Mouse (Mus musculus) forelimb bud, embryonic 11.5 days (tissue): ENCODE results near the gene Casc3.

Experiments used
- DNase-seq: peaks from one replicate; pipeline ENCODE4 v3.0.0-alpha.2; 2012; ENCODE audit warnings: low read depth, low spot score

Gene Casc3

DNA sequence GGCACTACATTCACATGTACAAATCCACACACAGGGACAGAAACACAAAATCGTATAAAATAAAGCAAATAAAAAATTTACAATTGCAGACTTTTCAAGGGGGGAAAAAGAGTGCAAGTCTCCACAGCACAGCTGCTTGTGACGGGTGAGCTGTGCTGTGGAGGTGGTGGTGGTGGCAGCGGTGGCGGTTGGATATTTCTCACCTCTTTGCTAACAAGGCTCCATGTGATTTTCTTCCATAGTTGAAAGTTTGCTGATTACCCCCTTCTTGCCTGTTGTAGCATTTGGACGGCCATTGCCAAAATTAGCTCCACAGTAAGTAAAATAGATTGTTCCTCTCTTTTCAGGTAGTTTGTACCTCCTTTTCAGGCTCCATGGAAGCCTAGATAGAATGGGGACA, at the start of gene Casc3:
Casc3 (plus strand) TSS at position 301 of the 400 bp plus-strand sequence.
- DNase-seq: no peak

DNA sequence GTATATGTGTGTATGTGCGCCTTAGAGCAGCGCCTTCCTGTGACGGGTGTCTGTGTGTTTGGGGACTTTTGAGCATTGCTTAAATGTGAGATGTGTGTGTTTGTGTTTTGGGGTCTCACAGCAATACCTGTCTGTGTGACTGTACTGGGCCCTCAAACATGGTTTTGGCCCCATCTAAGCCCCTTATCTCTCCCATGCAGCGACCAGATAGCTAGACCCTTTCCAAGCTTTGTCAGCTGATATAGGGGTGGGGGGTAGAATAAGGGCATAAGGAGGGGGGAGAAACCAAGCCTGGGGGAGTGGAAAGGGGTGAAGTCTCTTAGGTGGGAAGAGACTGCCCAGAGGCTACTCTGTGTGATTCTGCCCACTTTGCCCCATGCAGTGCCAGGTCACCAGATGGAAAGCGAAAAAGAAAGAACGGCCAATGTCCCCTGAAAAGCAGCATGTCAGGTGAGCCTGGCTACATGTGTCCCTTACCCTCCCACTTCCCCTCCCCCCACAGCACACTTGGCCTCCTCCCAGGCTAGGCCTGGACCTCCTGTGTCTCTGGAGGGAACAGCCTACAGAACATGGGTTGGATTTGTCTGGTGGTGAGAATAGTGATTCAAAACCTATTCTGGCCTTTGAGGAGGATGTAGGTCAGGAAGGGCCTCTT, 48.9 kb upstream of the Casc3 start:
- no peak for DNase-seq

DNA sequence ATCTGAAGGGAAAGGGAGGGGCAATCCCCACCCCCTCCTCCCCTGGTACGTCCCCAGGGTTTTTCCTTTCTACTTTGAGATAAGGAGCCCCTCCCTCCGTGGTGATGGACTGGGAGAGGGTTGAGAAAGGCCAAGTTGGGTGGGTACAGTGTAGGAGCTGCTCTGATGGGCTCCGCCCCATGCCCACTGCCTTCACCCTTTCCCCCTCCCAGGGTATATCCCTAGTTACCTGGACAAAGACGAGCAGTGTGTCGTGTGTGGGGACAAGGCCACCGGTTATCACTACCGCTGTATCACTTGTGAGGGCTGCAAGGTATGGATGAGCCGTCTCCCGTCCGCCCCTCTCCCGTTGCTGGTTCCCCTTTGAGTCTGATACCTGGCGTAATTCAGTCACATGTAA, 48.0 kb upstream of the Casc3 start:
- DNase-seq: no peak

DNA sequence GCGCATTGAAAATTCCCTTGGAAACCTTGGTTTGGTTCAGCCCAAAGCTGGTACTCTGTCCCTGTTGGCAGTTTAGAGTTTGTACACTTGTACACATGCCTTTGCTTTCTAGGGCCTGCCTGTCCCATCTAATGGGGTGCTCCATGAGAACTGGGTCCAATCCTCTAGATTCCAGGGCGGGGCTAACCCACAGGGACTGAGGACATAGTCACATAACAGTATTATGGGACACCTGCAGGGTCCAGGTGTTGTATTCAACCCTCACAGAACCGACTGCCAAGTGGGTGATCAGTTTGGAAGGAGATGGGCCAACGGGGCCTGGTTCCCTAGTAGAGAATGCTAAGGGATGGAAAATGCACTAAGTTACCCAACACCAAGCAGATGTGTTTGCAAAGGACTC, 42.8 kb upstream of the Casc3 start:
- DNase-seq: no peak

DNA sequence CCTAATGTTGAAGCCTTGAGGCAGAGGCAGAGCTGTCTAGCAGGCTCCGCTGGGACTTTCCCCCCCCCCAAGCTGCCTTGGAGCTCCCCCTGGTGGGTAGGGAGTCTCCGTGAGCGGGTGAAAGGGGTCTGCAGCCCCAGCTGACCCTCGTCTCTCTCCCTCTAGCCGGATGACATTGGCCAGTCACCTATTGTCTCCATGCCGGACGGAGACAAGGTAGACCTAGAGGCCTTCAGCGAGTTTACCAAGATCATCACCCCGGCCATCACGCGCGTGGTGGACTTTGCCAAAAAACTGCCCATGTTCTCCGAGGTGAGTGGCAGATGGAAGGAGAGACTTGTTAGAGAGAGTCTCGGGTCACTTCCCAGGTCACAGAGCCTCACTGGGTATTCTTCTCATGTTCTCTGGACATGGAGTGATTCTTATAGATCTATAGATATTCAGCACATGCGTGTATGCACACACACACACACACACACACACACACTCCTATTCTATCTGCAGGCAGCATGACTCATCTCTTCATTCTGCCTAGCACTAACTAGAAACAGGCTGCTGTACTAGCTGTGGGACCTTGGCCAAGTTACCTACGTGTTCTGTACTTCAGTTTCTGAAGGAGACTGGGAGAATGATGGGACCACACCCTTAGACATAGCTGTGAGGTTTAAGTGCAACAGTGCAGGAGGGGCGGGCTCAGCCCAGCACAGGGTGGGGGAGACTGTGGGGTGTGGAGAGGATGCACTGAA, 41.8 kb upstream of the Casc3 start:
- no peak for DNase-seq

DNA sequence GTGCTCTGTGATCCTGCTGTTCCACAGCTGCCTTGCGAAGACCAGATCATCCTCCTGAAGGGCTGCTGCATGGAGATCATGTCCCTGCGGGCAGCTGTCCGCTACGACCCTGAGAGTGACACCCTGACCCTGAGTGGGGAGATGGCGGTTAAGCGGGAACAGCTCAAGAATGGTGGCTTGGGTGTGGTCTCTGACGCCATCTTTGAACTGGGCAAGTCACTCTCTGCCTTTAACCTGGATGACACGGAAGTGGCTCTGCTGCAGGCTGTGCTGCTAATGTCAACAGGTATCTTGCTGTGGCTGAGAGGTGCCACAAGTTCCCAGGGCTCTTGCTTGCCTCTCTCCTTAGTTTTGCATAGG, 41.2 kb upstream of the Casc3 start:
- DNase-seq: no peak

DNA sequence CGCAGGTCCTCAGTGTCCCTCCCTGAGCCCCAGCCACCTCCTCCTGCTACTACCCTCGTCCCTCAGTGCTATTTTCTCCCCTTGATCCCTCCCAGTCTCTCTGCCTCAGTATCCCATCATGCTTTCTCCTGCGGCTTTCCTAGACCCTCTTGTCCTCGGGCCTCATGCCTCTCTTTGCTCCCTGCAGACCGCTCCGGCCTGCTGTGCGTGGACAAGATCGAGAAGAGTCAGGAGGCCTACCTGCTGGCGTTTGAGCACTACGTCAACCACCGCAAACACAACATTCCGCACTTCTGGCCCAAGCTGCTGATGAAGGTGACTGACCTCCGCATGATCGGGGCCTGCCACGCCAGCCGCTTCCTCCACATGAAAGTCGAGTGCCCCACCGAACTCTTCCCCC, 40.6 kb upstream of the Casc3 start:
- DNase-seq: no peak

DNA sequence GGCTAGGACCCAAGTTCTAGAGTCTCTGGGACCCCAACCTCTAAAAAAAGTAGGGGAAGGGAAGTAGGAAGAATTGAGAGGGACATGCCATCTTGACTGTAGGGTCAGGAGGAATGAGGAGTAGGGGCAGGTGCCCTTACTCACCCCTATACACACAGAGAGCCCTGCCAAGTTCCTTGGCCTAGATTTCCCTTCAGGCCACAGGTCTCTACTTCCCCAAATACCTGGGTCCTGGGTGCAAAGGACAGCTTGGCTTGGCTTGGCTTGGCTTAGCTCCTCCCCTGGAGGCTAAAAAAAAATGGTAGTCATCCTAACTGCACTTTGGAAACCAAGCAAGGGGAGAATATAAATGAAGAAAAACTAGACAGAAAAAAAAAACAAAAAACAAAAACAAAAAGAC, 40.0 kb upstream of the Casc3 start:
- DNase-seq: no peak

DNA sequence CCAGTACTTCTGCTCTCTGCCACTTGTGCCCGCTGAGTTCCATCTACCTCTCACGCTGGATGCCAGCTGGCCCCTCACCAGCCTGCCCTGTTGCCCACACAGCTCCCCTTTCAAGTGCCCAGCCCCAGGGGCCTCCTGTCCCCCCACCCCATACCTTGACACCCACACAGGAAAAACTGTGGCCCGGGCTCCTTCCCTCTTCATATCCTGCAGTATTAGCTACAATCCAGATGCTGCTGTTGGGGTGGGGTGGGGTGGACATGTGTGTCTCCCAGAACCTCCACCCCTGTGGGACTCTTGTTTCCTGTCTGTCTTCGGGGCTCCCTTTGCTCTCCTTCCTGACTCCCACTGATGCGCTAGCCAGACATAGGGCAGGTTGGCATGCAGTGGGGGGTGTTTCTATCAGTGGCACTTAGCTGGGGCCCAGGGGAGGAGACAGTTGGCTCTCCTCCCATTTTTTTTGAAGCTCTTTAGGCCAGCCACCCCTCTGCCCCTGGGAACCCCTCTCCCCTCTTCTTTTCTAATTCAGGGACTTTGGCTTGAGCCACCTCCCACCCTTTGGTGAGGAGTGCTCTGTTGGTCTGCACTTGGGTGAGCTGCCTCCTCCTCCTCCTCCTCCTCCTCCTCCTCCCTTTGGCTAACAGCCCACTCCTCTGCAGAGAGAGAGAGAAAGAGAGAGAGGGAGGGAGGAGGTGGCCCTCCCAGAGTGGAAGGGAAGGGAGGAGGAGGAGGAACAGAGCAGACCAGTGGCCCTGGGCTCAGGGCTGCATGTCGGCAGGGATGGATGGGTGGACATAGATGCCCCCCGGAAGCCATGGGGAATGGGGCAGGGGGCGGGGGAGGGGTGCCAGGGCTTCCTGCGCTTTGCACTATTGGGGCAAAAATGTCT, 39.0 kb upstream of the Casc3 start:
- DNase-seq: no peak

DNA sequence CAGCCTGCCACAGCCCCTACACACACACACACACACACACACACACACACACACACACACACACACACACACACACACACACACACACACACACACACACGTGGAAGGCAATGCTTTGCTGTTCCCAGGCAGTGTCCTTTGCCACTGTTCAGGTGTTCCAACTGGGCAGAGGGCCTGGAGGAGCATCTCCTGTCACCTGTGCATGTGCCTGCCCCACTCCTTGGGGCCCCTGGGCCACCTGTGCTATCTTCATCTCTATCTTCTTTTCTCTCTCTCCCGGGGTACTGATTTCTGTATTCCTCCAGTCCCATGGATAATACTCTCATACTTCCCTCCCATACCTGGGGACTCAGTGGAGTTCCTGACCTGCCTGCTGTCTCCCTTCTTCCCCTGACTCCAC, 38.4 kb upstream of the Casc3 start:
- no peak for DNase-seq

DNA sequence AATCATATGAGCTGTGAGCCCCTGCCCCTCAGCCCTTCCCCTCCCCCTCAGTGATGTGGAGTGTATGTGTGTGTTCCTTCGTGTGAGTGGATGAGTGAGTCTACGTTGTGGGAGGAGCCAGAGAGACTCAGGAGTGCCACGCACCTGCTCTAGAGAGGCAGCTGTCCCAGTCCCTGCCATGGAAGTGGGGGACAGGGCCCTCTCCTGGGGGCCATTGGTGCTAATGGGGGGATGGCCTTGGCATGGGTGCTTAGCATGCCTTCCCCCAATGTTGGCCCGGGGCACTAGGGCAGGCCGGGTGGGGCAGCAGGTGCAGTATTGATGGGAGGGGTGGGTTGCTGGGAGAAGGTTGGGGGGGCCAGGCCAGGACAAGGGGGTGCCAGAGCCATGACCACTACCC, 37.9 kb upstream of the Casc3 start:
- DNase-seq: no peak

DNA sequence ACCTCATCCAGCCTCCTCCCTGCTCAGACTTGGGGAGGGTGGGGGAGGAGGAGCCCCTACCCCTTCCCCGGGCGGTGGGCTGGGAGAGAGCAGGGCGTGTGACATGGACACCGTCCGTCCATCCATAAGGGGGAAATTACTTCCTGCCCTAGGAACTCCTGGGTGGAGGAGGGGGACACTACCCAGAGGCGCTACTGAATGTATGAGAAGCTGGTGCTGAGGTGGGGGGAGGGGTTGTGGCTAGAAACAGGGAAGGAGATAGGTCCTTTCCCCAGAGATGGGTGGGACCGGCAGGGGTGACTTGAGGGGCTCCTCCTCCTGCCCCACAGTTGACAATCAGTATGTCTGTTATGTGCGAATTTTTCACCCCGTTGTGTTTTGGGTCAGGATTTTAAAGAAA, 37.4 kb upstream of the Casc3 start:
- DNase-seq: no peak

DNA sequence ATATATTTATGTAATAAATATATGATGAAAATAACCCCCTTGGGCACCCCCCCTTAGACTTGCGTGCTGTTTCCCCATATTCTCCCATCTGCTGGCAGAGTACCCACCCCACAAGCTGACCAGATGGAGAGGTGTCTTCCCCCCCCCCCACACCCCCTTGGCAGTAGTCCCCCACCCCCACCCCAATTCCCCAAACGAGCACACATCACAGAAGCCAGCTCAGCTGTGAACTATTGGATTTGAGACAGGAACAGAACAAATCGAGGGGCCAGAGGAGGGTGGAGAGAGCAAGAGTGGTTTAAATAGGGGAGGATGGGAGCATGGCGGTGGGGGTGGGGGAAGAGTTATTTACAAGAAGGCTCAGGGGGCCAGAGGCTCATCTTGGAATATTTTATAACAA, 37.0 kb upstream of the Casc3 start:
- no peak for DNase-seq

DNA sequence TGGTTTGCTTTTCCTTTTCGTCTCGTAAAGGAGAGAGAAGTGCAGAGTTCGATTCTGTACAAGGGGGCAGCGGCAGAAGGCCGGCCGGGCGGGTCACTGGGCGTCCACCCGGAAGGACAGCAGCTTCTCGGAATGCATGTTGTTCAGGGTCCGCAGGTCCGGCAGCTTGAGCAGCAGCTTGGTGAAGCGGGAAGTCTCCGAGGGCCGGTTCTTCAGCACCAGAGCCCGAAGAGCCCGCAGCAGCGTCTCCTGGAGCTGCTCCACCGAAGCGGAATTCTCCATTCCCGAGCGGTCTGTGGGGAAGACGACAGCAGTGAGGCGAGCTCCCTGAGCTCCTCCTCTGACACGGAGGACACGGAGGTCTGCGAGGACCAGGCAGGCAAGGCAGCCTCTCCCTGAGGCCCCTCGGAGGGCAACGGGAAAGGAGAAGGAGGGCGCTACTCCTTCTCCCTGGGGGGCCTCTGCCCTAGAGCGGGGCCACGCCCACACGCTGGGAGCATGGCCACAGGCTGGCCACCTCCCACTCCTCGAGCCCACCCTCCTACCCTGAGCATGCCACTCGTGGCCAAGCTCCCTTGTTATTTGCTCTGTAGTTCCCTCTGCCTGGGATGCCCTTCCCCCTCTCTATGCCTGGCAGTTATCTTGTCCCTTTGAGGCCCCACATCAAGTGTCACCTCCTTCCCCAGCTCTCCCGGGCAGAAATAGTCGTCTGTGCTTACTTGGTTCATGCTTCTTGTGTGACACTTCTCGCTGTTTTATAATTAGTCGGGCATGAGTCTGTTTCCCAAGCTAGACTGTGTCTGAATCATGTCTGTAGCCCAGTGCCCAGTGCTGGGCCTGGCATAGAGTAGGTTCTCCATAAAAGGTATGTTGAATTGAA, 36.3 kb upstream of the Casc3 start:
- DNase-seq: no peak

DNA sequence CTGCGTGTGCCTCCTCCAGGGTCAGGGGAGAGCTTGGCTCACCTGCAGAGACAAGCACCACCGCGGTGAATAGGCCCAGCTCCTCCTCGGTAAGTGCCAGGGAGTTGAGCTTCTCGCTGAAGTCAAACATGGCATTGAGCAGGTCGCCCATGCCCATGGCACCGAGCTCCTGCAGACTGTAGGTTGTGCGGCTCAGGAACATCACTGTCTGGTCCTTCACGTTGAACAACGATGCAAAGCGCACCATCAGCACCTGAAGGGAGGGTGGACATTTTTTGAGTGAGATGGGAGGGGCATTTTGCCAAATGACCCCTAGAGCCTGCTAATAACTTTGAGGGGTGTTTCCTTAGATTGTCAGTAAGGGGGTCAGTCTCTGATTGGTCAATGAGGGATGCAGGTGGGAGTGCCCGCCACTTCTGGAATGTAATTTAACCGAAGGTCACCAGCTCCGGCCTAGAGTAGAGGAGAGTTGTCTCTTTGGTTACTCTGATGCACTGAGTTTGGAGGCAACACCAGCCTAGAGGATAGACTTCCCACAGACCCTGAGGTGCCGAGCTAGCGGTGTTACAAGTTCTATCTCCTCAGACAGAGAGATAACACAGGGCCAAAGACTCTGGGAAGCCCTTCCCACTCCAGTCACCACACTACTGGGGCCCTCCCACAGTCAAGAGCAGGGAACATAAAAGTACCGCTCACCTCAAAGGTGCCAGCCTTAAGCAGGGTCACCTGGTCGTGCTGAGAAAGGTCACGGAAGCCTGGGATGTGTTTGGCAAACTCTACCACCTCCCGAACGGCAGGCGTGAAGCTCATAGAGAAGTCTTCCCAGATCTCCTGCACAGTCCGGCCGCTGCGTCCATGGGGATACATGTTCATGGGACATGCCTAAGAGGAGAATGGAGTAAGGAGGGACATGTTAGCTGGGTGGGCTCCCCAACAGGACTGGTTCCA, 35.4 kb upstream of the Casc3 start:
- no peak for DNase-seq

DNA sequence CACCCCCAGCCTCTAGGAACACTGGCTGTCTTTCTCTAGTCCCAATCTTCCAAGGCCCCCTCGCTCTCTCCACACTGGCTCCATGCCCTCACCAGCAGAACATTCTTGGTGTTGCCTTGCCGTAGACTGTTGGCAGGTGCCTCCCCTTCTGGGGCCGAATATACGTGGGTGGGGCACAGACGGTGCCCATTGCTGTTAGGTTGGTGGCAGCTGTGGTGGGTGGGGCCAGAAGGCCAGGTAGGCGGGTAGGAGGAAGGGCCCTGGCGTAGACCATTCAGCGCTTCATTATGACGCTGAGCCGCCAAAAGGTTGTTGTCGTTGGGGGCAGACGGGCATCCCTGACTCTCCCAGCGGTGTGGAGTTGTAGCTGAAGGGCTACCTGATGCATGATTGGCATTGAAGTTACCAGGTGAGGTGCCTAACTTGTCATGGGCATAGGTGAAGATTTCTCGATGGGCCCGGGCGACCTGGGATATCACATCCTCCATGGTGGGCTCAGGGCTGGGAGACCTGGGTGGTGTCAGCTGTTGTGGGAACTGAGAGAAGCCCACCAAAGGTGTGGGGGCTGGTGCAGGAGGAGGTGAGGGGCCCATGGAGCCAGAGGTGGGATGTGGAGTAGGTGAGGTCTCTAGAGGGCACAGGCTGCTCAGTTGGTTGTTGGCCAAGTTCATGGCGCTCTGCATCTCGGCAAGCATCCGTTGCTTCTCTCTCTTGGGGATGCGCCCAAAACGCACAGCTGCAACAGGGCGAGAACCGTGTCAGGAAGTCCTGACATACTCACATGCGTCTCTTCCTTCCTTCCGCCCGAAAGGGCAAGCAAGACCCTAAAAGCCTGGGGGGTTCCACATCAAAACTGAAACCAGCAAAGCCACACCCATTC, 34.4 kb upstream of the Casc3 start:
- DNase-seq: no peak

DNA sequence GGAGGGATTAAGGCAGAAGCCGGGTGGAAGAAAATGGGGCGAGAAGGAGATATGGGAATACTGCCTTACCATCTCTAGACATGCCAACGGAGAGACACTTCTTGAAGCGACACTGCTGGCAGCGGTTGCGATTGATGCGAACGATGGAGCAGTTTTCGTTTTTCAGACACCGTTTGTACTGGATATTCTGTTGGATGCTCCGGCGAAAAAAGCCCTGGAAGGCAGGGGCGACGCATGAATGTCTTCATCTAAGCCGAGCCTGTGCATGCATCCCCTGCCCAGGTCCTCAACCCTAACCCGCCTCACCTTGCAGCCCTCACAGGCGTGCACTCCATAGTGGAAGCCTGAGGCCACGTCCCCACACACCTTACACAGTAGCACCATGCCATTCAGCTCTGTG, 33.6 kb upstream of the Casc3 start:
- no peak for DNase-seq

DNA sequence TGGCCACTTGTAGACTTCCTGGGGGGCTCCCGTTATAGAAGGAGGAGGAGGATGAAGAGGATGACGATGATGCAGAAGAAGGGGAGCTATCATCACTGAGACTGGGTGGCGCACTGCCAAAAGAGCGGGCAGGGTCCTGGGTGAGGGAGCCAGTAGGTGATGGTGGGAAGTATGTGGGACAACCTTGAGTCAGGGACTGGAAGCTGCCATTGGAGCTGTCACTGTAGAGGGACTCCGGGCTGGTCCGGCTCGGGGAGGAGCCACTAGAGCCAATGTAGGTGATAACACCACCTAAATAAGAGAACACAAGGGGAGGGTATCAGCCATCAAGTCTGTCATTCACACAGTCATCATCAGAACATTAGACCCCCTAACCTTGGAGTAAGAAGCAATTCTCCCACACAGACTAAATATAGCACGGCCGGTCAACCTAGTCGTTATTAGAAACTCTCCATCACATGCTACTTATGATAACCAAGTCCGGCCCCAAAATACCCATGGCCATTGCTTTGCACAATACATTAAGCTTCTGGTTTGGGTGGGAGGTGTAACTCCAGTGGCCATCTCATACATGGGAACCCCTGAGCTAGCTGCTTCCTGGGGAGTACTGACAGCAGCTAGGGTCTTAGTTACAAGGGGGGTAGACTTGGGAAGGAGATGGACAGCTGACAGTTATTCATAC, 32.7 kb upstream of the Casc3 start:
- DNase-seq: no peak

DNA sequence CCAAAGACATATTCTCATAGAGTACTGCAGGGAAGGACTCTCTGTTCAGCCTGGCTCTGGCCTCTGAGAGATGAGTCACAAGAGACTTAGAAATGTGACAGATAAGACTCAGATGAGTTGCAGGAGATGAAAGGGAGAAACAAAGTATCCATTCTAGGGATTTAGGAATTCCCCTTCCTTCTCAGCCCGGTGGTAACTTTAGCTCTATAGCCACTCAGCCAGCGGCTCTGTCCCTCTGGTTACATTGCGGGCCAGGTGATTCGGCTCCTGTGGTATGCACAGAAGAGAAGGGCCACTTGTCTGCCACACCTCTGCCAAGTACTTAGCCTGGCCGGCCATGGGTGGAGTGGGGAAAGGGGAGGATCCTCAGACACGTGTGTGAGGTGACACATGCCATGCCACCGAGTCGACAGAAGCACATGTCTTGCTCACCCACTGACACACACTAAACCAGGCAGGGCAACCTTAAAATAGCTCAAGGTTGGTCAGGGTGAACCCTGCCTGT, 32.0 kb upstream of the Casc3 start:
- no peak for DNase-seq
